Mouse (Mus musculus): ENCODE measurements around the gene Coq2.

The Coq2 gene

DNA sequence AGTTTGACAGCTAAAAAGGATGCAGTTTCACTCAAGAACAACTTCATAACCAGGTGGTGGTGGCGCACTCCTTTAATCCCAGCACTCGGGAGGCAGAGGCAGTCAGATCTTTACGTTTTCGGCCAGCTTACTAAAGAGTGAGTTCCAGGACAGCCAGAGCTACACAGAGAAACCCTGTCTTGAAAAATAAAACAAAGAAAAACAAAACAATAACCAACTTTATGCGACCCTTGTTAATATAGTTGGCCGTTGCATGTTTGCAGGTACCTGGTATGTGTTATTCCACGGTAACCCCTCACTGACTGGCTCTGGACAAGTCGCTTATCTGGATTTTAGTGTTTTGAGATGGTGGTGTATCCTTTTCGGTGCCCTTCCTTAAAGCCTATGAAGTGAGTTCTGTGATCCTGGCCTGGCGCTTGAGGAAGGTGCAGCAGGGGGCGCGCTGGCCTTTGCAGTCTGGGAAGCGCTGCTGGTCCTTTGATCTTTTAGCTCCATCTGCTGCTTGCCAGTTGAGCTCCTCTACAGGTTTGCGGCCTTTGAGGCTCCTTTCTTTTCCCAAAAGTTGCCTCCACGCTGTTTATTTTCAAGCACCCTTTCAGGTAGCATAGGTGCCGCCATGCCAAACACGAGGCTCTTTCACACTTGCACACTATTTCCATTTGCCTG lies at the start of gene Coq2:
Gene Coq2, minus strand, starts transcription at position 430 of the 666 bp plus-strand sequence.
- peak; percentile 56 to 63 for DNase-seq (ENCODE audit: low spot score in 2 of 2)

DNA sequence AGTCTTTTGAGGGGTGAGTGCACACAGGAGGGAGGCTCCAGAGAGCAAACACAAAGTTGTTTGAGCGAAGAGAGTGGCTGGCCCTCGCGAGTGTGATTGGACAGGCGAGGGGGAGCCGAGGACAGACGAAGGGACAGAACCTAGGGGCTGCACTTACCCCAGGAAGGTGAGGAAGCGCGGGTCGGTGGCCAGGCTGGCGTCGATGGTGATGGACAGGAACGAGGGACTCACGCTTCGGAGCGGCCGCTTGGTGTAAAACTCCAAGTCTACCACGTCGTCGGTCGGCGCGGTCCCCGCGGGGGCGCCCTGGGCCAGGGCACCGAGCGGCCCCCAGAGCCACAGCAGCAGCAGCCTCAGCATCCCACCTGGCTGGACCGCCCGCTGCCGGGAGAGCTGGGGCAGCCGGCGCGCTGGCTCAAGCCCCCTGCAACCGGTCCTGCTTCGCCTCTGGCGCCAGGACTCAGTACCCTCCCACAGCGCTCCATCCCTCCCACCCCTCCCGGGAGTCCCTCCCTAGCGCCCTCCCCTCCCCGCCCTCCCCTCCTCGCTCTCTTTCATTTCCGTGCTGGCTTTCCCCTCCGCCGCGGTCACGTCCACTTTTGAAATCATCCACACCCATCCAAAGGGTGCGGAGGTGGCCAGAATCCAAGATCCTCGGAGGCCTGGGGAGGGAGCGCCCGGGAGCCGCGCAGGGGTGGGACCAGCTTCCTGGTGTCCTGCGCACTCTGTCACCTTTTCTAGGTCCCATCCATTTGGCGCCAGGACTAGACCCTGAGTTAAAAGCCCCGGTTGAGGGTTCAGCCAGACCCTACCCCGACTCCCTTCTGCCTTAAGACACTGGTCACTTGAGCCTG lies 44.5 kb upstream of the Coq2 start, which contains the start of gene Hpse:
Gene Hpse, minus strand, starts transcription at position 482 of the 854 bp plus-strand sequence.
- no peak for DNase-seq (ENCODE audit: low spot score in 2 of 2)

DNA sequence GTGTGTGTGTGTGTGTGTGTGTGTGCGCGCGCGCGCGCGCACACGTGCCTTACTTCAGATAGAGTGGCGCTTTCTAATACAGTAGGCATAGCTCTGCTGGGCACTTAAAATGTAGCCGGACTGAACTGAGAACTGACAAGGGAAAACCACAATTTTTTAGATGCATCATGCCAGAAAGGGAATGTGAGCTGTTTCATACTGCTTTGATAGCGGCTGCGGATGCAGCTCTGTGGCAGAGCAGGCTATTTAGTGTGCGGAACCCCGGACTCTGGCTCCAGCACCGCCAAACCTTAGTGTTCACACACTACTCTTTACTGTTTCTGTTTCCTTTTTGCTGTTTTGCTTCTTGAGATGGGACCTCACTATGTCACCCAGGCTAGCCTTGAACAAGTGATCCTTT lies 41.8 kb upstream of the Coq2 start:
- DNase-seq (ENCODE audit: low spot score in 2 of 2): no peak

DNA sequence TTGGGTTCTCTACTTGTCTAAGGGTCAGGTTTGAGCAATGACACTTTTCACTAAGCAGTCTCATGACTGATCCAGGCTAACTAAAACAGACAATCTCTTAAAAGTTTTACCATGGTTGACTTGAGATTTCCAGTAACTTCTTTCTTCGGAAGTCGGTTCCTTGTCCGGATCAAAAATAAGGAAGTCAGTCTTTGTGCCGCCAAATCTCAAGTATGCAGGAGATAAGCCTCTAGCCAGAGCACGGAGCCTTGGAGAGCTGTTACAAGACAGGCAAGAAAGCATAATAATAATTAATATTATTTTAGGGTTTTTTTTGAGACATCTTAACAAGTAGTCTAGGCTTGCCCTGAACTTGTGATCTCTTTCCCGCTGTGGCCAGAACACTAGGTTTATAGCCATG lies 36.3 kb upstream of the Coq2 start:
- DNase-seq (ENCODE audit: low spot score in 2 of 2): no peak

DNA sequence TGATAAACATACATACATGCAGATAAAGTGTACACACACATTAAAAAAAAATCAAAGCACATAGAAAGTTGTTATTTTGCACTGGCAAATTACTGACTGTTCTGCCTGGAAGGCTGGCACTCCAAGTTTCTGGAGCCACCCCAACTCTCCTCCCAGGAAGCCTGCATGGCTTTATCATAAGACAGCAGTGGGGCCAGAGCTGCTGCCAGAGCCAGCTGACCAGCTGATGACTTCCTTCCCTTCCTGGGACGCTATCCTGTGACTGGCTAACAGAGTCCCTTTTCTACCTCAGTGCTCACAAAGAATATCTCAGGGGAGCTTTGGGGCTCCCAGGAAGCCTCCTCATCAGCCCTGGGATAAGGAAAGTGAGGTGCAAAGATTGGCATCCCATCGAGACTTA lies 35.1 kb upstream of the Coq2 start:
- DNase-seq (ENCODE audit: low spot score in 2 of 2): no peak

DNA sequence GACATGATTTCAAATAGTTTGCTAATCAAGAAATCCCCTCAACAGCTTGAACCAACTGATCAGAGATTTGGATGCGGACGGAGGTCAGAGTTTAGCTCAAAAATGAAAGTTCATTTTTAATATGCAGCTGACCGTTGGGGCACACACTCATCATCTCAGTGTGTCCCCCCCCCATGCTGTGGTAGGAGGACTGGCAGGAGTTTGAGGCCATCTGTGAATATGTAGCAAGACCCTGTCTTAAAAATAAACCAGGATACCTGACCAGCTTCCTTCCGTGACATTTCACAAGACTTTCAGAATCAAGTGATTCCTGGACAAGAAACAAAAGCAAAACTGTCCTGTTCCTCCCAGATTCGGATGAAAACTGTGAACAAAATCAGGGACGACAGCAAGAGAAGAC lies 34.1 kb upstream of the Coq2 start:
- no peak for DNase-seq (ENCODE audit: low spot score in 2 of 2)

DNA sequence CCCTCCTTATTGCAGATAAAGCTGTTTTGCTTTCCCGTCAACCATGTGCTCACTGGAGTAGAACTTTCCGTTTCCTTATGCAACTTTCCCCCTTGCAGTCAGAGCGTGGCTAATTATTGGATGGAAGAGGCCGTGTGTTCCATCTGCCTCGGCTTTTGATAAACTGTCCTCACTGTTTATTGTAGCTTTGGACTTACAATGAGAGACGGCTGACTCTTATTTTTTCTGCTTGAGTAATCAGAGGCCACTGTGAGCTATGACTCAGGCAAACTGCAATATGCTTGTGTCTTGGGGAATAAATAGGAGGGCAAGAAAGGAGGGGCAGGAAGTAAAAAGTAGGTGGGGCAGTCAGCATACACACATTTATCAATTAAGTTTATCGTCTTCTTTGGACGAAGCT lies 31.7 kb upstream of the Coq2 start:
- DNase-seq (ENCODE audit: low spot score in 2 of 2): no peak

DNA sequence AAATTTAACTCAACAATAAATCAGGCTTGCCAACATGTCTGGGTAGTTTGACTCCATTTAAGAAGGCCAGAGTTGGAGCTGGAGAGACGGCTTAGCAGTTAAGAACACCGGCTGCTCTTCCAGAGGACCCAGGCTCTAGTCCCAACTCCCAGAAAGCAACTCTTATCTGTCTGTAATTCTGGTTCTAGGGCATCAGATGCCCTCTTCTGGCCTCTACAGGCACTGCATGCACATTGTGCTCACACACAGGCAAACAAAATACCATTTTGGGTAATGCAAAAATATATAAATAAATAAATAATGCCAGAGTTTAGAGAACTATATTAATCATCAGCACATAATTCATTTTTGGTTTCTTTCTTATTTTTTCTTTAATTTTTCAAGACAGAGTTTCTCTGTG lies 29.3 kb upstream of the Coq2 start:
- DNase-seq (ENCODE audit: low spot score in 2 of 2): no peak

DNA sequence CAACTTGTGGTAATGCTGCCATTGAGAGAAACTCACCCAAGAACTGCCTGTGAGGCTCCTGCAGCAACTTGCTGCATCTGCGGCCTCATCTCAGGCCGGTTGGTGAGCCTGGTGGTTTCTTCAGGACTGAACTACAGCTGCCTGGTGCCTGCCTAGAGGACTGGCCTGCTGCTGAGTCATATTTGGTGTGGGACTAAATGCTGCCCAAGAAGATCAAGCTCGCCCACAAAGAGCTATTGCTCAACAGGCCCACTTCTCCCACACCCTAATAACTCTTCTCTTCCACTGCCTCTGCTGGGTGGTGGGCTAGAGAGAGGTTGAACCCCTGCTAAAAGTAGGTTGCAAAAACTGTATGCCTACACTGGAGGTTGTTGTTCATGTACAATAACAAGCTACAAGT lies 27.4 kb upstream of the Coq2 start:
- DNase-seq (ENCODE audit: low spot score in 2 of 2): no peak

DNA sequence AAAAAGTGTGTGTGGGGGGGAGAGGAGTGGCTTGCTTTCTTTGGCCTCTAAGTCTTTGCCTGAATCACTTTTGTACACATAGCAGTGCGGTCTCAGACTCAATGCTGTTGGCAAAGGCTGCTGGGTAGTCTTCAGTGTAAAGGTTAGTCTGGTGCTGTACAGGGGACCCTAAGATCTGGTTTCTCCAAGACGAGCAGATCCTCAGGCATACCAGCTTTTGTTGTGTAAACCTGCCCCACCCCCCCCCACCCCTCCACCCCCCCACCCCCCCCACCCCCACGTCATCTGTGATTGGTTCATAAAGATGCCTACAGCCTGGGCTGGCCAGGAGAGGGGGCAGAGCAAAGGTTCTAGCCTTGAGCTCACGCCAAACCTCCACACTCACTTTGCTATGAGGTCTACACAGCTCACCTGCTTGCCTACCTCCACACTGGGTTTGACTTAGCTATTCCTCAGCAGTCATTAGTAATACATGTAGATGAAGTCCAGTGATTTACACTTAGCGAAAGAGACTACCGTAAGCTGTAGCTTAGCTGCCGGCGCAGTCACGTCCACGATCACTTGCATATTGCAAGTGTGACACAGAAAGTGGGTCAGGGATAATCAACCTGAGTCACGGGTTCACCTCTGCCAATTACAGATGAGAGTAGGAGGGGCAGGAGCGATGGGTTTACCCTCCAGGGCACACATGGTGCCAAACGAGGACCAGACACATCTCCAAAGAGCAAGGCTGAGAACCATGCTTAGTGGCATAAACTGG lies 26.1 kb upstream of the Coq2 start:
- no peak for DNase-seq (ENCODE audit: low spot score in 2 of 2)

DNA sequence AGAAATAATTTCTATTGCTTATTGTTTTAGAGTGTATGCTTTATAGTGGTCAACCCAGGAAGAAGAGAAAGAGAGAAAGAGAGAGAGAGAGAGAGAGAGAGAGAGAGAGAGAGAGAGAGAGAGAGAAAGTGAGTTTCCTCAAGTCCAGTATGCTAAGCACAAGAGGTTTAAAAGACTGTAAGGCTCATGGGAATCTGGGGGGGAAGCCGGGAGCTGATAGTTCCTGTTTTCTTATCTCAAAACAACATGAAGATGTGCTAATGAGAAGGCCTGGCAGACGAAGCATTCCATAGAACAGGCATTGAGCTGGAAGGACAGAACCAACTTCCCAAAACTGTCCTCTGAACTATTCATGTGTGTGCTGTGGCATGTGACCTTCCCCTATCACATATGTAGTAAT lies 22.9 kb upstream of the Coq2 start:
- DNase-seq (ENCODE audit: low spot score in 2 of 2): no peak

DNA sequence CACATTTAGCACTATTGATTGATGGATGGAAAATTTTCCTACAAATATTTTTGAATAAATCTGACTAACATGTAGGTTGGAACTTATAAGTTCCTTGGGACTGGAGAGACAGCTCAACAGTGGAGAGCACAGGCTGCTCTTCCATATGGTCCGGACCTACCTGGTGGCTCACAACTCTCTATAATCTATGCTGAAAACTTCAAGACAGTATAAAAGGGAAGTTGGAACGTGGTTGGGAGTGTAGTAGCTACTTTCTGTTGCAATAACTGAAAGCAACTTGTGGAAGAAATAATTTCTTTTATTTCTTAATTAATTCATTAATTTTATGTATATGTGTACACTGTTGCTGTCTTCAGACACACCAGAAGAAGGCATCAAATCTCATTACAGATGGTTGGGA lies 22.5 kb upstream of the Coq2 start:
- DNase-seq (ENCODE audit: low spot score in 2 of 2): no peak

DNA sequence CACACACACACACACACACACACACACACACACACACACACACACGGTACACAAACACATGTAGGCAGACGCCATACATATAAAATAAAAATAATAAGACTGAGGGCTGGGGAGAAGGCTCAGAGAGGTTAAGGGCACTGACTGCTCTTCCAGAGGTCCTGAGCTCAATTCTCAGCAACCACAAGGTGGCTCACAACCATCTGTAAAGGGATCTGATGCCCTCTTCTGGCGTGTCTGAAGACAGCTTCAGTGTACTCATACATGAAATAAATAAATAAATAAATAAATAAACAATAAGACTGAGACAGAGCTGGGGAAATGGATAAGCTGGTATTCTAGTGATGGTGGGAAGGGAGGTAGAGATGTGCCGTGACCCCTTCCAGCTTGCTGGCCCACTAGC lies 10.7 kb upstream of the Coq2 start:
- DNase-seq (ENCODE audit: low spot score in 2 of 2): no peak

DNA sequence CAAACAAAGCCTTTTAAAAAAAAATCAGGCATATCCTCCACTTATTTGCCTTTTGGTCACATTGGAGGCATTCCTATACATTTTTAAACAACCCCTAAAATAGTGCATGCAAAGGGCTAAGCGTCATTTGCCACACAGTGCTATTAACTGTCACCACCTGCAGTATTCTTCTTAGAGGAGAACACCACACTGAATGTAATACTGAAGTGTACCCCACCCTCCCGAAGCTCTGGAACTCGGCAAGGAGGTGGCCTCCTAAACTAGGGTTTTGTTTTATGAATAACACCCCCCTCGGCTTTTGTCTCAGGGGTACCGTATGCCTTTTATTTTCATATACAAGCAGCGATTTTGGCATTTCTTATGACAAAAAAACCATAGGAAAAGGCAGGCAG lies 5.6 kb upstream of the Coq2 start:
- no peak for DNase-seq (ENCODE audit: low spot score in 2 of 2)

DNA sequence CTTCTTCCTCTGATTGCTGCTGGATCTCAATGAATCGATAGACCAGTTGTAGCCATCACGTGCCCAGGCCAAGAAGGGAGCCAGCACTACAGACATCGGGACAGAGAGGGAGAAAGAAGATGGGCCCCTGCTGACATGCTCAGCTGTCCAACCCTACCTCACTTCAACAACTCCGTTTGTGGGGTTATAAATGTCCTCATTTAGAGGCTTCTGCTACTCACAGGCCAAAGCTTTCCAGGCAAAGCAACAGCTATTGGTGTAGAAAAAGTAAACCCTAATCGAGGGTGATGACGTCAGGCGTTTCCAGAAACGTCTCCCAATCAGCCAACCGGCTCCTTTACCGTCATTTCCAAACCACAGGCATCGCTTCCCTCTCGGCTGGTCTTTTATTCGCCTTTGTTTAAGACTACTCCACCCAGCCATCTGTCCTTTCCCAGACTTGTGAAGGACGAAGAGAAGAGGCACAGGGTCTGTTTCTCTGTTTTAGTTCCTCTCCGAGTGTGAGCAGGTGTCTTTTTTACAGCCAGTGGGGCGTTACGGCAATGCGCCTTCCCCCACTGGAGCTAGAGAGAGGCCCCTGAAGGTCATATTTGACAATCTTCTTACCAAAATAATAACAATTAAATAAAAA lies 5.1 kb upstream of the Coq2 start:
- DNase-seq (ENCODE audit: low spot score in 2 of 2): no peak

DNA sequence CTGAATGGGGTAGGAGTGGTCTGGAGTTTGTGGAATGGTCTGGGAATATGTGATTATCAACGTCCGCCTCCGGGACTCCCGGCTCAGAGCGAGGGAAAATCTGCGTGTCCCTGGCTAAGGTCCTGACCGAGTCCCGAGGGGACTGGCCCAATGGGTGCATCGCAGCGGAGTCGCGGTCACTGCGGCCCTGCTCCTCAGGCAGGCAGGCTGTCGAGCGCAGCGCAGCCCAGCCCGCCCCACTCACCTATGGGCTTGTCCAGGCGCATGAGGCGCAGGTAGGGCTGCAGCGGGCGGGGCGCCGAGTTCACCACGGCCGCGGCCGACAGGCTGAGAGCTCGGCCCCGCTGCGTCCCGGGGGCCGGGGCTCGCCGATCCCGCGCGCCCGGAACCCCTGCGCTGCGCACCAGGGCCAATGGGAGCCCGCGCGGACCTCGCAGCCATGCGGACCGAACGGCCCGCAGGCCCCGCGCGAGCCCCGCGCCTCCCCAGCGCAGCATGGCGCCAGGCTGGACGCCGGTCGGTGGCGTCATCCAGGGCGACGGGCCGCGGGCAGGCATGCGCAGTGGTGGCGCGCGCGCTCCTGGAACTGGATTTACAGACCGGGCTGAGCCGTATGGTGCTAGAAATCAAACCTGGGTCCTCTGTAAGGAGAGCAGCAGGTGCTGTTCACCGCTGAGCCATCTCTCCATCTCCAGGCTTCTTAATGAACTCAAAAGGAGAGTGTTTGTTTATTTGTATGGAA lies 1.0 kb downstream of the Coq2 start:
- DNase-seq (ENCODE audit: low spot score in 2 of 2): peak; percentile 72 to 81

DNA sequence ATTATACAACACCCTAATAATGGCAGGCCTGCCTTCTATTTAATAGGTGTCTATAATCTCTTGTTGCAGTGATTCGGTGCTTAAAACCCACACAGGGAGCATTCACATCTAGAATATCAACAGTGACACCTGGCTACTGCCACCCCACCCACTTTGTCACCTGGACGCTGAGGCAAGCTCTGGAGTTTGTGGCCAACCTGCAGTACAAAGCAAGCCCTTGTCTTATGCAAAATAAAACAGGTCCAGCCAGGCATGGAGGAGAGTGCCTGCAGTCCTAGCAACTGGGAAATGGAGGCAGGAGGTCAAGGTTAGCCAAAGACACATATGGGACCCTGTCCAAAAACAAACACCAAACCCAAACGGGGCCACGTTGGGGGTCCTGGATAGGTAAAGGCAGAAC lies 2.5 kb downstream of the Coq2 start:
- no peak for DNase-seq (ENCODE audit: low spot score in 2 of 2)

DNA sequence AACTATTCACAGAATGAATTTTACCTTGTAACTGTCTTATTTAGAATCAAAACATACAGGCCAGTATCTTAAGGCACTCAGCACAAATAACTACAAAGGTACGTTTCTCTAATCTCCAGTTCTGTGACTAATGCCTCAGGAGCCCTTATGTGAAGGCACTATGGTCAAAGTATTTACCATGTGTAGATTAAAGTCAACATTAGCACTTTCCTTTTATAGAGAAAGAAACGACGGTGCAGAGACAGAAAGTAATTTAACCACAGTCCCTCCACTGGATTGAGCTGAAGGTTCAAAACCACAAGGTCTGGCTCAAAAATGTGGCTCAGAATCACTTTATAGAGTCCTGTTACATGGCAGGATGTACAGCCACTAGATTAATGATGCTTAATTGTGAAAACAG lies 3.0 kb downstream of the Coq2 start:
- DNase-seq (ENCODE audit: low spot score in 2 of 2): no peak

DNA sequence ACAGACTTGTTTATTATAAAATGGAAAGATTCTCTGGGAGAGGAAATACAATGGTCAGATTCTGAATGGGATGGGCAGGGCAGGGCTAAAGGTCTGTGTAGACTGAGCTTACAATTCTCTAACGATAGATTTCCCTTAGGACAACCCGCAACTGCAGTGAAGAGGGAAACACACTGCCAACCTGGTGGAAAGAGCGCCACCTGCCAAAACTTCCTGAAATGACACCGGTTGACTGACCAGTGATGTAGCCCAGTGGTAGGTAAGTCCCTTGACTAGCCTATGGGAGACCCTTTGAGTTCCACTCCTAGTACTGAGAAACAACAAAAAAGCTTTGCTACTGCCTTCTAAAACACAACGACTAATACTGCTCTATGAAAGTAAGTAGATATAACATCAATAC lies 3.5 kb downstream of the Coq2 start:
- no peak for DNase-seq (ENCODE audit: low spot score in 2 of 2)

DNA sequence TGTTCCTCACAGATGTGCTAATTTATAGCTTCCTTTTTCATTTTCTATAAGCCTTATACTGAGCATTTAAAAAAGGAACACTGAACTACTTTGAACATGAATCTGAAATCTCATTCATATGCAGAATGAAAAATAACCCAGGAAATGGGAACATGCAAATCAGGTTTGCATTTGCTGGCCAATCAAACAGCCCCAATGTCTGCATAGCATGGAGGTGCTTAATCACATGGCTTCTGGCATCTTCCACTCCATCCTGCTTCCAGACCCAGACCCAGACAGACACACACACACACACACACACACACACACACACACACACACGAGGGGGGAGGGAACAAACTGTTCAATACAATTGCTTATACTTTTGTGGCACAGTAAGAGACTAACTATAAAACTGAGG lies 8.0 kb downstream of the Coq2 start:
- DNase-seq (ENCODE audit: low spot score in 2 of 2): no peak

DNA sequence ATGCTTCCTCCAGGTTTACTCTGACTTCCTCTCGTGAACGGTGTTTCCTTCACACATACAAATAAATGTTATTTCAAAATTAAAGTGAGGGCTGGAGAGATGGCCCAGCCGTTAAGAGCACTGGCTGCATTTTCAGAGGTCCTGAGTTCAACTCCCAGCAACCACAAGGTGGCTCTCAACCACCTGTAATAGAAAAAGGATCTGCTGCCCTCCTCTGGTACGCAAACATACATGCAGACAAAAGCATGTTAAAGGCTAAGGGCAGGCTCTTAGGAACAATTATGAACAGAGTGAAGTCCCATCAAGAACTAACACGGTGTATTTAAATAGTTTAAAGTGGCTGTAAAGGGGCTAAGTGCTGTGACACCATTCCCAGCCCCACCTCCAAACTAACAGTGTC lies 11.1 kb downstream of the Coq2 start:
- no peak for DNase-seq (ENCODE audit: low spot score in 2 of 2)

DNA sequence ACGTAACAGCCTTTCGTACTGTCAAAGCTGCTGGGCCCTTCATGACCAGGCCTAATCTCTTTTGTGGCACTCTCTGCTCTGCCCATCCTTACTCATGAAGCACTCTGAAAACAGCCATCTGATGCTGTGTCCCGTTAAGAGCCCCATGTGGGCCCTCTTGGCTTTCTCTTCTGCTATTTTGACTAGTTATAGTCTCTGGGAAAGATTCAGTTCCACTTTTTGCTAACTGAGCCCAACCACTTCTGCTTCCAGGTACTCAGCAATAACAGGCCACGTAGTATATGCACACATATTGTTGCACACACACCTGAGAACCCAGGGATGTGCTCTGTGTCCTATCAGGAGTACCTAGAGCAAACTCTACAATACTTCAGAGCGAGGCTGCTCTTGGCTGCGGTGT lies 11.9 kb downstream of the Coq2 start:
- DNase-seq (ENCODE audit: low spot score in 2 of 2): no peak
